Mouse (Mus musculus) small intestine, adult 2 months (tissue): ENCODE results near the gene Cldn15. TPM values are rescaled to one million over a fixed set of nuclear protein-coding genes. Genes with fewer than 3 reads are reported as not detected.
A peak's percentile ranks its signal among the peaks of the same experiment; 100 is the strongest.
"Not testable (repeated sequence)": the region's sequence is repeated elsewhere in the genome, so short reads cannot be mapped to it uniquely, and the experiment has no call there.

Experiments
- H3K27ac ChIP-seq: fragments of 200-500 bp; 2 replicates; pipeline ENCODE4 v1.5.1; 2012; ENCODE audit warnings: low read depth, low read length, control low read depth, inconsistent platforms; ENCODE audit not compliant: insufficient read depth
- H3K27me3 ChIP-seq: fragments of 200-500 bp; 2 replicates; pipeline ENCODE4 v1.6.1; 2012; ENCODE audit warnings: mild to moderate bottlenecking, moderate library complexity, low read length, inconsistent platforms; ENCODE audit not compliant: control insufficient read depth, insufficient read depth
- H3K36me3 ChIP-seq: fragments of 200-500 bp; 2 replicates; pipeline ENCODE4 v1.6.1; 2012; ENCODE audit warnings: mild to moderate bottlenecking, low read length, control low read depth, inconsistent platforms; ENCODE audit not compliant: control insufficient read depth, insufficient read depth
- H3K4me1 ChIP-seq: fragments of 200-500 bp; 2 replicates; pipeline ENCODE4 v1.6.1; 2012; ENCODE audit warnings: low read length, inconsistent platforms, mixed read lengths; ENCODE audit not compliant: control insufficient read depth, insufficient read depth, insufficient read length
- H3K4me3 ChIP-seq: fragments of 200-500 bp; 2 replicates; pipeline ENCODE4 v1.5.1; 2012; ENCODE audit warnings: low read depth, mild to moderate bottlenecking, control low read depth, inconsistent platforms, low read length, moderate library complexity
- CTCF ChIP-seq: fragments of 200-500 bp; IDR thresholded peaks from 2 replicates; pipeline ENCODE4 v1.5.1; 2012; ENCODE audit warnings: low read depth, mild to moderate bottlenecking, control low read depth, inconsistent platforms, low read length, moderate library complexity, mixed read lengths; ENCODE audit not compliant: insufficient replicate concordance, insufficient read length; ENCODE audit errors: extremely low read depth
- POLR2A ChIP-seq: fragments of 200-500 bp; IDR thresholded peaks from 2 replicates; pipeline ENCODE4 v1.6.1; 2012; ENCODE audit warnings: low read depth, mild to moderate bottlenecking, control low read depth, inconsistent platforms, low read length, moderate library complexity
- WGBS: fragments of 180-500 bp; shearing (Covaris S2); methylation state at CpG from one replicate; pipeline ENCODE4 v1.1.7; 2018; 5-methylcytosine and 5-hydroxymethylcytosine counted together
- polyA plus RNA-seq: library from polyadenylated mRNA; depleted of rRNA; stranded (reverse); fragments of >200 nt; gene quantifications from 2 replicates; pipeline ENCODE4 v1.2.3, GENCODE M21; 2012

Gene Cldn15
- polyA plus RNA-seq, 1 experiment, result 657 TPM

DNA sequence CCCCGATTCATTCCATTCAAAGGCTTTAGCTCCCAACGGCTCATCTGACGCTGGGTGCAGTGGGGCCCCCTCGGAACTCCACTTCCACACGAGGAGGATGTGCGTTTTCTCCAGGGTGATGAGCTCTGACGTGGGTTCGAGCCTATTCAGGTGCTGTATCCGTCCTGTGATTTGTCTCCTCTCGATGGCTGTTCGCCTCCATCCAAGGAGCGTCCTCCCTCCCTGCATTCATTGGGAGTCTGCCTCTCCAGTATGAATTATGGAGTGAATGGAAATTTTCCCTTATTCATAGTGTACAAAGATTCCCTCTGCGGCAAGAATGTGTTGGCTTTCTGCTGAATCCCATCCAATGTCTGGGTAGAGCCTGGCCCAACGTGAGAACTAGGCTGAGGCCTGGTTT is 34.5 kb upstream of the Cldn15 start:
- H3K27me3 ChIP-seq, result no peaks in the 10 kb centered on the region
- no peak overlapping the region for H3K4me3 ChIP-seq
- no peak overlapping the region for H3K27ac ChIP-seq
- 92% methylated on average over 14 of the region's 14 CpGs for whole genome bisulfite sequencing
- H3K4me1 ChIP-seq, result peaks cover 21% of the 10 kb centered on the region
- H3K36me3 ChIP-seq, result 0 out of 2 replicates have a peak, but pooled peaks cover 4% of the 10 kb centered on the region
- no peak for TF ChIP-seq CTCF
- no peak for TF ChIP-seq POLR2A

GRCm38 (mm10) chr5:136932956-136933355 is 33.5 kb upstream of the Cldn15 start:
- H3K36me3 ChIP-seq, result 0 out of 2 replicates have a peak, but pooled peaks cover 2% of the 10 kb centered on the region
- TF ChIP-seq POLR2A, result no peak
- no peak for TF ChIP-seq CTCF
- H3K27ac ChIP-seq, result no peak overlapping the region
- no peak overlapping the region for H3K4me3 ChIP-seq
- H3K27me3 ChIP-seq, result no peaks in the 10 kb centered on the region
- peaks cover 15% of the 10 kb centered on the region for H3K4me1 ChIP-seq
- 78% methylated on average over 5 of the region's 5 CpGs for WGBS

DNA sequence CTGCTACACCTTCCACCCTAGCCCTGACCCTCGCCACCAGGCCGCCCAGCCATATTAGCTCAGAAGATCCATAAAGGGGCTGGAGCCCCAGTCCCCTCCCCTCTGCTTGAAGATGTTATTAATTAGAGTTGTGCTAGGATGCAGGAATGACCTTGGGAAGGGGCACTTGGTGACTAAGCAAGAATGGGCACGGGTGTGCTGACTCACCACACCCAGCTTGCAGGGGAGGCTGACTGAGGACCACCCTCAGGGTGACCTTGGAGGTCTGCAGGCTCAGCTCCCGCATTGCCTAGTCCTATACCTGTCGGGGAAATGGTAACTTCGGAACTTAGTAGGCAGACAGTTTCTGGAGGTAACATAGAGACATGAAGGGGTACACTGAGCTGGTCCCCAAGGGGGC is 32.5 kb upstream of the Cldn15 start:
- no peak overlapping the region for H3K27ac ChIP-seq
- TF ChIP-seq POLR2A (no peak; the same call in 1 of the 2 replicates), CTCF (no peak)
- H3K27me3 ChIP-seq, result no peaks in the 10 kb centered on the region
- peaks cover 10% of the 10 kb centered on the region for H3K4me1 ChIP-seq
- no peak overlapping the region for H3K4me3 ChIP-seq
- no peaks in the 10 kb centered on the region for H3K36me3 ChIP-seq
- 88% methylated on average over 6 of the region's 6 CpGs for WGBS

DNA sequence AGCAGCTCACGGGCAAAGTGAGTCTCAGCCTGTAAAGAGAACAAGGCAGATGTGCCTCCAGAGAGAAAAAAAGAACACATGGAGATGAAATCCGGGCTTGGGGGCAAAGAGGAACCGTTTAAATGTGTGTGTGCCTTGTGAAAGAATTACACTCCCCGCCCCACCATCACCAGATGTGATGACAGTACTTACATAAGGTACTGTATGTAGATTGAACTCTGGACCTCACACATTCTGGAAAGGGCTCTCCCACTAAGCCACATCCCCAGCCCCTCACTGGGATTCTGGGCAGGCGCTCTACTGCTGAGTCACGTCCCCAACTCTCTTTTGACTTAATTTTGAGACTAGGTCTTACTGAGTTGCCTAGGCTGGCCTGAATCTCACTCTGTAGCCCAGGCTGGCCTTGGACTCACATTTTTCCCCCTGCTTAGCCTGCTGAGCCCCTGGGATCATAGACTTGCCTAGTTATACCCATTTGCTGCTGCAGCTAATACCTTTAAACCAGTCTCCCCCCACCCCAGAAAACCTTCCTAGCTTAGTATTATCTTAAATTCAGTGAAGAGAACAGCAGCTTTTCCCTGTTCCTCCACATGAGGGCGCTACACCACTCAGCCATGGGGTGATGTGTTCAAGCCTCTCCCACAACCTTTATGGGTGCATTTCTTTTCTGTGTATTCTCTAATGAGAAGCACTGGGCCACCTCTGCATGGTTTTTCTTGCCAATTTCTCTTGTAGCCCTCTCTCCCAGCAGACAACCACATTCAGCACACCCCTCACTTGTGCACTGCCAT is 30.3 kb upstream of the Cldn15 start:
- WGBS, result 62% methylated on average over 7 of the region's 7 CpGs

GRCm38 (mm10) chr5:136936750-136937149 is 29.7 kb upstream of the Cldn15 start:
- Histone ChIP-seq H3K36me3 (no peaks in the 10 kb centered on the region), H3K4me1 (0 out of 2 replicates have a peak, but pooled peaks cover 3% of the 10 kb centered on the region), H3K27ac (no peak overlapping the region), H3K27me3 (no peaks in the 10 kb centered on the region), H3K4me3 (no peak overlapping the region)
- 89% methylated on average over 6 of the region's 6 CpGs for WGBS
- TF ChIP-seq POLR2A (no peak), CTCF (no peak)

More for the DNA sequence above, 30.3 kb upstream of the Cldn15 start:
- TF ChIP-seq CTCF (peak; percentile 60; the same call in 1 of the 2 replicates), POLR2A (no peak)
- H3K4me3 ChIP-seq, result no peak overlapping the region
- H3K27me3 ChIP-seq, result no peaks in the 10 kb centered on the region
- no peak overlapping the region for H3K27ac ChIP-seq
- H3K36me3 ChIP-seq, result no peaks in the 10 kb centered on the region
- peaks cover 5% of the 10 kb centered on the region; the same call in 1 of the 2 replicates for H3K4me1 ChIP-seq

DNA sequence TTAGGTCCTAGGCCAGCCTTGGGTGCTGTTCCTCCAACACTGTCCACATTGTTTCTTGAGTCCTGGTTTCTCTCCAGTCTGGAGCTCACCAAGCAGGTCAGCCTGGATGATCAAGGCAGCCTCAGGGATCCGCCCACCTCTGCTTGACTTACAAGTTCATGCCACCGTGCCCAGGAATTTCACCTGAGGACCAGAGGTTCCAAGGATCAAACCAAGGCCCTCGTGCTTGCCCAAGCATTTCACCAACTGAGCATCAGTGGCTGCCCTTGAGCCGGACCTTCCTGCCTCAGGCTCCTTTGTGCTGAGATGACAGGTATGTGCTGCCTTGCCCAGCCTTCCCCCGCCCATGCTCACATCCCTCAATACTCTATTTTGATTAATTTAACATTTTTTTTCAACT is 28.8 kb upstream of the Cldn15 start:
- TF ChIP-seq POLR2A (no peak), CTCF (no peak)
- Histone ChIP-seq H3K27ac (no peak overlapping the region), H3K4me3 (no peak overlapping the region), H3K27me3 (no peaks in the 10 kb centered on the region), H3K4me1 (0 out of 2 replicates have a peak, but pooled peaks cover 3% of the 10 kb centered on the region), H3K36me3 (no peaks in the 10 kb centered on the region)
- WGBS, result 72% methylated on average over 5 of the region's 5 CpGs

- Histone ChIP-seq H3K4me1 (no peaks in the 10 kb centered on the region), H3K27ac (no peak overlapping the region), H3K36me3 (no peaks in the 10 kb centered on the region), H3K4me3 (no peak overlapping the region), H3K27me3 (no peaks in the 10 kb centered on the region)
- WGBS, result 72% methylated on average over 7 of the region's 7 CpGs
- TF ChIP-seq CTCF (peak; percentile 65; the same call in 1 of the 2 replicates), POLR2A (no peak)
Observed at GRCm38 (mm10) chr5:136939284-136939683, 27.1 kb upstream of the Cldn15 start.

DNA sequence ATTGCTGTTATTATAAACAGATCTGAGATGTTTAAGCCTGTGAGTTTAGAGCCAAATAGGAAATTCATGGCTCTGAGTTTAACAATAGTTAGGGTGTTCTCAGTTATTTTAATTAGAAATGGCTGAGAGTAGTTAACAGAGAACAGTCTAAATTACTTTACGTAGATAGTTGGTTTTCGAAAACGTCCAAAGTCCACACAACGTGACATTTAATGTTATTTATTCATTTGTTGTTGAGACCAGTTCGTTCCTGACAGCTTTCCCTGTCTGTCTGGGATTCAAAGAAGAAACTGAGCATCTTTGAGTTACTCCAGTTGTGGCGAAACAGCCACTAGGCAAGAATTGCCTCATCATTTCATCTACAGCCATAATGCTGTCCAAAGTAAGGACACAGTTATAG is 26.4 kb upstream of the Cldn15 start:
- WGBS, result 52% methylated on average over 6 of the region's 6 CpGs
- H3K4me3 ChIP-seq, H3K27me3 ChIP-seq, H3K36me3 ChIP-seq, H3K4me1 ChIP-seq, H3K27ac ChIP-seq: not testable (repeated sequence)
